Mouse (Mus musculus): Measurements from ENCODE around the gene Phtf2. TPM values are rescaled to one million over a fixed set of nuclear protein-coding genes. Genes with fewer than 3 reads are reported as not detected.

The Phtf2 gene
- polyA plus RNA-seq (2012; rRNA removed): 10.2 and 10.8 TPM in 2 replicates

DNA sequence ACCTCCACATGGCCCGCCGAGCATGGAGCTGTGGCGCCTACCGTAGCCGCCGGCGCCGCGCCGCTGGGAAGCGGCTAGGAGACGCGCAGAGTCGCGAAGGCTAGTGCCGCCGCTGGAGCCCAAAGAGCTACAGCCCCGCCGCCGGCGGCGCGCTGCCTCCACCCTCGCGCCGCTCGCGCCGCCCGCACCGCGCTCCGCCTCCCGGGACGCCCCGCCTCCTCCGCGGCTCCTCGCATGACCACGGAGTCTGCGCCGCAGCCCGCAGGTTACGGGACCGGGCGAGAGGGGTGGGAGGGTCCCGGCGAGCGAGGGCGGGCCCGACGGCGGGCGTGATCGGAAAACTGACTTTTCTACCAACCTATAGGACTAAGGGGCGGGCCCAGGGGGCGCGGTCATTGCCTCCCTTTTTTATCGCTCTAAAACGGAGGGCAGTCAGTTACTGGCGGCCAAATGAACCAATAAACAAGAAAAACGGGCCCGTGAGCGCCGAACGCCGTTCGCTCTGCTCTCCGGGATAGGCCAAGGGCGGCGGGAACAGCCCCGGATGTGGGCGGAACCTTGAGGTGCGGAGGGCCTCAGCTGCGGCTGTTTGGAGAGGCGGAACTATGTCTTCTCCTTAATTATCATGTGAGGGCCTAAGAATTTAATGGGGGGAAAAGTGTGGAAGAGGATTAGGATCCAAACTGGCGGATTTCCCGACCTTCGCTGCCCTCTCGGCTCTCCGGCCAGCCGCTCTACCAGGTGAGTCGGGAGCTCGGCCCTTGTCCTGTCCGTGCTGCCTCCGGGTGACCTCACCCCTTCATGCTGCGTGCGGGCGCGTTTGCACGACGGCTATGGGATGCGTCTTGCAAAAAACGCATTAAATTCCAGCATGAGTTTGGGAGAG lies at the start of gene Phtf2, which contains the start of gene Tmem60:
Phtf2 (minus strand) TSS at position 210 of the 886 bp plus-strand sequence.
Tmem60 (plus strand) TSS at position 277 of the 886 bp plus-strand sequence.
- DNase-seq: peak; percentile 98 to 99
- H3K27ac ChIP-seq (ENCODE audit: insufficient read depth, low read length): 0 out of 2 replicates have a peak within 1 kb of the TSS, but pooled peaks have one; percentile 37
- H3K27me3 ChIP-seq (ENCODE audit: control insufficient read depth, insufficient read depth, low read length): no peaks in the 10 kb centered on the region
- under 1% methylated on average over 92 of the region's 94 CpGs for WGBS
- H3K4me1 ChIP-seq (ENCODE audit: control insufficient read depth, insufficient read depth, low read length): no peaks in the 10 kb centered on the region; the same call in 1 of the 2 replicates
- peak within 1 kb of the TSS; percentile 67 for H3K4me3 ChIP-seq (replicated peaks; ENCODE audit: insufficient read depth, low read depth, low read length)
- peak; percentile 70 for TF ChIP-seq POLR2A (IDR thresholded peaks at IDR 0.05; ENCODE audit: borderline replicate concordance, insufficient read depth, low read length)
- TF ChIP-seq CTCF (IDR thresholded peaks at IDR 0.05; ENCODE audit: borderline replicate concordance, insufficient read depth, low read depth, low read length): no peak

DNA sequence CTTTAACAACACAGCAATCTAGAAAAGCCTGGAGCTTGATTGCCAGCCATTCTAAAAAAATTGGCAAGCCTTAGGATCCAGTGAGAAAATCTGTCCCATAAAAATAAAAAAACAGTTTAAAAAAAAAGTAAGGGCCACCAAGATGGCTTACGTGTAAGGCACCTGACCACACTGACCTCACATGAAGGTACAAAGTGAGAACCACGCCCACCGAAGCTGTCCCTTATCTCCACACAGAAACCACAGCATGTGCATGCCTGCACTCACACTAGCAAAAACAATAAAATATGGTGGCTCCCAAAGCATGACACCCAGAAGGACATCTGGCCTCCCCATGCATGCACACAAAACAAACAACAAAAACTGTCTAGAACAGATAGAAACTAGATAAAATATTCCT lies 49.4 kb upstream of the Phtf2 start:
- peaks cover 12% of the 10 kb centered on the region; the same call in 1 of the 2 replicates for H3K4me1 ChIP-seq (ENCODE audit: control insufficient read depth, insufficient read depth, low read length)
- no peak overlapping the region for H3K27ac ChIP-seq (ENCODE audit: insufficient read depth, low read length)
- H3K4me3 ChIP-seq (replicated peaks; ENCODE audit: insufficient read depth, low read depth, low read length): no peak overlapping the region
- WGBS: 77% methylated on average over 3 of the region's 3 CpGs
- TF ChIP-seq POLR2A (IDR thresholded peaks at IDR 0.05; ENCODE audit: borderline replicate concordance, insufficient read depth, low read length) (no peak), CTCF (IDR thresholded peaks at IDR 0.05; ENCODE audit: borderline replicate concordance, insufficient read depth, low read depth, low read length) (no peak)
- DNase-seq: no peak
- no peaks in the 10 kb centered on the region for H3K27me3 ChIP-seq (ENCODE audit: control insufficient read depth, insufficient read depth, low read length)

- no peak for DNase-seq
- Histone ChIP-seq H3K27ac (ENCODE audit: insufficient read depth, low read length) (no peak overlapping the region), H3K4me1 (ENCODE audit: control insufficient read depth, insufficient read depth, low read length) (peaks cover 6% of the 10 kb centered on the region; the same call in 1 of the 2 replicates), H3K4me3 (replicated peaks; ENCODE audit: insufficient read depth, low read depth, low read length) (no peak overlapping the region), H3K27me3 (ENCODE audit: control insufficient read depth, insufficient read depth, low read length) (no peaks in the 10 kb centered on the region)
- TF ChIP-seq POLR2A (IDR thresholded peaks at IDR 0.05; ENCODE audit: borderline replicate concordance, insufficient read depth, low read length) (no peak), CTCF (IDR thresholded peaks at IDR 0.05; ENCODE audit: borderline replicate concordance, insufficient read depth, low read depth, low read length) (no peak)
Observed at GRCm38 (mm10) chr5:20930430-20930829, 48.5 kb upstream of the Phtf2 start.

DNA sequence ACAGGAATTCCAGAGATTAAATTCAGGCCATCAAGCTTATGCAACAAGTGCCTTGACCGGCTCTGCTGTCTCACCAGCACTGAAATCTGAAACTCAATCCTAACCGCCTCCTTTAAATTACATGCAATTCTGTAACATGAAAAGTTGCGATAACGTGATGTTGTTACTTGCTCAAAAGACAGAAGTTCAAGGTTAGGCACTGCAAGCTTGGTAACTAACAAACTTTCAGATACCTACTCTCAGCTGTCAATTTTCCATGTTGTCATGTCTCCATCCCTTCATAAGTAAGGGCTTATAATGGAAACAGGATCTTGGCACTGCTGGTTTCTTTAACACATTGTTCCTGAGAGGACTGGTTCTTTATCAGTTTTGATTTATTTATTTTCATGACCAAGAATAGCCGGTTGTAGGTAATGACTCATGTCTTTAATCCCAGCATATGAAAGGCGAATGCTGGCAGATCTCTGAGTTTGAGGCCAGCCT lies 47.8 kb upstream of the Phtf2 start:
- Histone ChIP-seq H3K27ac (ENCODE audit: insufficient read depth, low read length) (no peak overlapping the region), H3K4me1 (ENCODE audit: control insufficient read depth, insufficient read depth, low read length) (peaks cover 5% of the 10 kb centered on the region; the same call in 1 of the 2 replicates), H3K27me3 (ENCODE audit: control insufficient read depth, insufficient read depth, low read length) (no peaks in the 10 kb centered on the region), H3K4me3 (replicated peaks; ENCODE audit: insufficient read depth, low read depth, low read length) (no peak overlapping the region)
- WGBS: 69% methylated on average over 6 of the region's 6 CpGs
- DNase-seq: no peak
- TF ChIP-seq POLR2A (IDR thresholded peaks at IDR 0.05; ENCODE audit: borderline replicate concordance, insufficient read depth, low read length) (no peak), CTCF (IDR thresholded peaks at IDR 0.05; ENCODE audit: borderline replicate concordance, insufficient read depth, low read depth, low read length) (no peak)

GRCm38 (mm10) chr5:20925451-20925850 lies 43.5 kb upstream of the Phtf2 start:
- no peak overlapping the region for H3K4me3 ChIP-seq (replicated peaks; ENCODE audit: insufficient read depth, low read depth, low read length)
- 74% methylated on average over 3 of the region's 3 CpGs for WGBS
- H3K27me3 ChIP-seq (ENCODE audit: control insufficient read depth, insufficient read depth, low read length): no peaks in the 10 kb centered on the region
- no peak overlapping the region for H3K27ac ChIP-seq (ENCODE audit: insufficient read depth, low read length)
- no peak for DNase-seq
- no peak for TF ChIP-seq POLR2A (IDR thresholded peaks at IDR 0.05; ENCODE audit: borderline replicate concordance, insufficient read depth, low read length)
- TF ChIP-seq CTCF (IDR thresholded peaks at IDR 0.05; ENCODE audit: borderline replicate concordance, insufficient read depth, low read depth, low read length): no peak
- peaks cover 2% of the 10 kb centered on the region; the same call in 1 of the 2 replicates for H3K4me1 ChIP-seq (ENCODE audit: control insufficient read depth, insufficient read depth, low read length)

DNA sequence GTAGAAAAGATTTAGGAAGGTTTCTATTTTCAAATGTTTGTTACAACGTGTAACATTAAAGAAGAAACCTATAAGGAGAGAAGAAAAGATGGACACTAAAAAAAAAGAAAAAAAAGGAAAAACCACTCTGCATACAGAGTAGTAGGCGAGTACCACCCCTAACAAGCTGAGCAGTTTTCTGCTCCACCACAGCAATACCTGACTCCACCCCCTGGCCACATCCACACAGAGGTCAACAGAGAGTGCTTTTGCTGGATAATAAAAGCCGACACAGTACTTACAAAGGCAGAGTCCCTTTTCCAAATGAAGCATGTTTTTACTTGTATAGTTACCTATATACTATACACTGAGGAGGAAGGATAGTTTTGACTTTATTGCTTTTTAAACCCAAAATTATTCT lies 42.7 kb upstream of the Phtf2 start:
- TF ChIP-seq POLR2A (IDR thresholded peaks at IDR 0.05; ENCODE audit: borderline replicate concordance, insufficient read depth, low read length) (no peak), CTCF (IDR thresholded peaks at IDR 0.05; ENCODE audit: borderline replicate concordance, insufficient read depth, low read depth, low read length) (no peak)
- H3K4me3 ChIP-seq (replicated peaks; ENCODE audit: insufficient read depth, low read depth, low read length): no peak overlapping the region
- no peak for DNase-seq
- H3K27me3 ChIP-seq (ENCODE audit: control insufficient read depth, insufficient read depth, low read length): no peaks in the 10 kb centered on the region
- no peak overlapping the region for H3K27ac ChIP-seq (ENCODE audit: insufficient read depth, low read length)
- whole genome bisulfite sequencing: 84% methylated on average over 3 of the region's 3 CpGs
- H3K4me1 ChIP-seq (ENCODE audit: control insufficient read depth, insufficient read depth, low read length): peaks cover under 1% of the 10 kb centered on the region; the same call in 1 of the 2 replicates

DNA sequence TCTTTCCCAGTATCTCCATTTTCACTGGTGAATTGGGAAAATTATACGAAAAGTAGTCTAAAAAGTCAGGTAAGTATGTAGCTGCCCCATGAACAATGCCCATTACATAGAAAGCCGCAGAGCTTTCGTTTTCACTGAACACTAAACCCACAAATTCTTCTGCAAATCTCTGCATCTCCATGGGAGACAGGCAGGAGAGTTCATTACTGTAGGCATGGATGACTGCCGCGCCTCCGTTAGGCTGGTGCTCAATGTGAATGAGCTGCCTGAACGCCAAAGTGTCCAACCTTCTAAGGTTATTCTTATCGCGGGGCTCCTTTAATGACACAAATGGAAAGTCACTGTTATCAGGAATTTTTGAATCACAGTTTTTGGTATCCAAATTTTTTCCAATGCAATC lies 37.6 kb upstream of the Phtf2 start:
- Histone ChIP-seq H3K4me3 (replicated peaks; ENCODE audit: insufficient read depth, low read depth, low read length) (no peak overlapping the region), H3K4me1 (ENCODE audit: control insufficient read depth, insufficient read depth, low read length) (peaks cover 5% of the 10 kb centered on the region), H3K27ac (ENCODE audit: insufficient read depth, low read length) (no peak overlapping the region), H3K27me3 (ENCODE audit: control insufficient read depth, insufficient read depth, low read length) (no peaks in the 10 kb centered on the region)
- TF ChIP-seq POLR2A (IDR thresholded peaks at IDR 0.05; ENCODE audit: borderline replicate concordance, insufficient read depth, low read length): no peak
- TF ChIP-seq CTCF (IDR thresholded peaks at IDR 0.05; ENCODE audit: borderline replicate concordance, insufficient read depth, low read depth, low read length): no peak
- DNase-seq: peak in 1 of 2 experiments; percentile 22
- WGBS: 29% methylated on average over 9 of the region's 9 CpGs

All from cerebellum, adult 2 months (tissue).